Mouse (Mus musculus) lung, embryonic 15.5 days (tissue): Measurements from ENCODE around the gene Lamp1. TPM values are rescaled to one million over a fixed set of nuclear protein-coding genes. Genes with fewer than 3 reads are reported as not detected.
A peak's percentile ranks its signal among the peaks of the same experiment; 100 is the strongest.

Experiments used
- ATAC-seq: fragments of 200-750 bp; cut with Nextera tagmentation; 2 replicates; pipeline ENCODE4 v1.8.0; 2017; ENCODE audit warnings: moderate number of reproducible peaks, borderline replicate concordance; ENCODE audit not compliant: low FRiP score, low TSS enrichment; ENCODE audit errors: extremely low read depth
- H3K27ac ChIP-seq: fragments of 300-500 bp; sonication (generic); 2 replicates; pipeline ENCODE4 v1.5.1; 2015; ENCODE audit warnings: moderate library complexity, mild to moderate bottlenecking, inconsistent platforms
- H3K27me3 ChIP-seq: fragments of 300-500 bp; sonication (generic); 2 replicates; pipeline ENCODE4 v1.6.1; 2015; ENCODE audit warnings: inconsistent platforms
- H3K36me3 ChIP-seq: fragments of 300-500 bp; sonication (generic); 2 replicates; pipeline ENCODE4 v1.6.1; 2015; ENCODE audit warnings: inconsistent platforms
- H3K4me1 ChIP-seq: fragments of 300-500 bp; sonication (generic); 2 replicates; pipeline ENCODE4 v1.6.1; 2015; ENCODE audit warnings: inconsistent platforms
- H3K4me2 ChIP-seq: fragments of 300-500 bp; sonication (generic); 2 replicates; pipeline ENCODE4 v1.6.1; 2015; ENCODE audit warnings: inconsistent platforms, mild to moderate bottlenecking, moderate library complexity
- H3K4me3 ChIP-seq: fragments of 300-500 bp; sonication (generic); 2 replicates; pipeline ENCODE4 v1.5.1; 2015; ENCODE audit warnings: mild to moderate bottlenecking, inconsistent platforms
- H3K9ac ChIP-seq: fragments of 300-500 bp; sonication (generic); 2 replicates; pipeline ENCODE4 v1.6.1; 2015; ENCODE audit warnings: inconsistent platforms
- H3K9me3 ChIP-seq: fragments of 300-500 bp; sonication (generic); 2 replicates; pipeline ENCODE4 v1.6.1; 2016; ENCODE audit warnings: inconsistent platforms
- WGBS: fragments of 180-500 bp; shearing (Covaris S2); methylation state at CpG from one replicate; pipeline ENCODE4 v1.1.7; 2015; 5-methylcytosine and 5-hydroxymethylcytosine counted together
- polyA plus RNA-seq: library from polyadenylated mRNA; unstranded; fragments of >200 nt; fragmentation: Nextera tagmentation; extraction: Ambion mirVana; gene quantifications from 2 replicates; pipeline ENCODE4 v1.2.1, GENCODE M21; 2015

The Lamp1 gene
- polyA plus RNA-seq, 1 experiment from 2014 or later: 321 TPM

- Histone ChIP-seq H3K4me3 (no peak overlapping the region), H3K36me3 (peaks cover 55% of the 10 kb centered on the region), H3K9ac (no peak overlapping the region), H3K9me3 (no peaks in the 10 kb centered on the region), H3K4me1 (no peaks in the 10 kb centered on the region), H3K27me3 (no peaks in the 10 kb centered on the region), H3K4me2 (no peak overlapping the region), H3K27ac (no peak overlapping the region)
- WGBS: 88% methylated on average over 2 of the region's 2 CpGs
- no peak for ATAC-seq
Measured at GRCm38 (mm10) chr8:13148476-13148875, 10.5 kb upstream of the Lamp1 start.

DNA sequence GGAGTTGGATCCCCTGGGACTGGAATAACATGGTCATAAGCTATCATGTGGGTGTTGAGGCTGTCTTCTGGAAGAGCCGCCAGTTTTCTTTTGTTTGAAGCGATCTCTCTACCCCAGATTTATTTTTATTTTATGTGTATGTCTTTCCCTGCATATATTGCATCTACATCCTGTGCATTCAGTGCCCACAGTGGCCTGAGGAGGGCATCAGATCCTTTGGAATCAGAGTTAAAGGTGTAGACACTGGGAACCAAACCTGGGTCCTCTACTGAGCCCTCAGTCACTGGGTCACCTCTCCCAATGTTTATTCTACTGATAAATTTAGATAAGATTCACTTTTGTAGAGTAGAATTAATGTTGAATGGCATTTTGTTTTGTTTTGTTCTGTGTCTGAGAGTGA is 9.7 kb upstream of the Lamp1 start:
- no peaks in the 10 kb centered on the region for H3K4me1 ChIP-seq
- H3K4me2 ChIP-seq: no peak overlapping the region
- no peak overlapping the region for H3K9ac ChIP-seq
- no peak overlapping the region for H3K27ac ChIP-seq
- WGBS: 96% methylated on average over 2 of the region's 2 CpGs
- H3K36me3 ChIP-seq: peaks cover 50% of the 10 kb centered on the region
- no peak for ATAC-seq
- no peak overlapping the region for H3K4me3 ChIP-seq
- no peaks in the 10 kb centered on the region for H3K27me3 ChIP-seq
- no peaks in the 10 kb centered on the region for H3K9me3 ChIP-seq

DNA sequence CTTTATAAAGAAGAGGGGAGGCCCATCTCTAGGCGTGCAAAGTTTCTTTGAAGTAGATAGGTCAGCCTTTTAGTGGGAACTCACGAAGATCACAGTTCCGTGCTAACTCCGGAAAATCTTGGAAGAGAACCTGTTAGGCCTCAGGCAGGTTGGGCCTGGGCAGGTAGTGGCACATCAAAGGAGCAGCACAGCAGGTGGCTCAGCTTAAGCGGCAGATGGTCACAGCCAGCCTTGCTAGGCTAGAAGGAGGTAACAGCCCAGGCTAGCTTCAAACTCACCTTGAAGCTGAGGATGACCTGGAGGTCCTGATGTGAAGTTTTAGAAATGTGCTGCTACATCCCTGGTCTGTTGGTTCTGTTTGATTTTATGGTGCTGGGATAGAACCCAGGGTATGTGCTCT is 9.1 kb upstream of the Lamp1 start:
- no peak for ATAC-seq
- Histone ChIP-seq H3K4me2 (no peak overlapping the region), H3K27ac (no peak overlapping the region), H3K27me3 (no peaks in the 10 kb centered on the region), H3K4me1 (no peaks in the 10 kb centered on the region), H3K4me3 (no peak overlapping the region), H3K9ac (no peak overlapping the region), H3K36me3 (peaks cover 44% of the 10 kb centered on the region), H3K9me3 (no peaks in the 10 kb centered on the region)
- WGBS: 54% methylated on average over 5 of the region's 5 CpGs

- no peak for ATAC-seq
- H3K9ac ChIP-seq: no peak overlapping the region
Measured at GRCm38 (mm10) chr8:13150929-13151328, 8.0 kb upstream of the Lamp1 start.

DNA sequence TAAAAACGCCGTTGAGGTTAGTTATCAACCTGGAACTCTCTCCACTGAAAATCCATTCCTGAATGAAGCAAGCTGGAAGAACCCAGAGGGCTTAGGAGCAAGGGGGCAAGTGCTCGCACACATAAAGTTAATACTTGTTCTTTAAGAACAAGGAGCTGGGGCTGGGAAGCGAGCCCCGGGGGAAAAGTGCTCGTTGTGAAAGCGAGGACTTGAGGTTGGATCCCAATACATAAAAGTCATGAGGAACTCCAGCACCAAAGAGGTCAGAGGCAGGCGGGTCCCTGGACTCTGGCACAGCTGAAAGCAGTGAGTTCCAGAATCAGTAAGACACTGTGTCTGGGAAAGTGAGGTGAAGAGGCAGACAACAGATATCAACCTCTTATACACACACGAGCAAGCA is 4.9 kb upstream of the Lamp1 start:
- H3K27me3 ChIP-seq: no peaks in the 10 kb centered on the region
- H3K4me1 ChIP-seq: 0 out of 2 replicates have a peak, but pooled peaks cover 3% of the 10 kb centered on the region
- WGBS: 75% methylated on average over 9 of the region's 9 CpGs
- no peak overlapping the region for H3K4me2 ChIP-seq
- H3K9me3 ChIP-seq: no peaks in the 10 kb centered on the region
- no peak overlapping the region for H3K27ac ChIP-seq
- peaks cover 8% of the 10 kb centered on the region; the same call in 1 of the 2 replicates for H3K36me3 ChIP-seq
- H3K9ac ChIP-seq: no peak overlapping the region
- no peak overlapping the region for H3K4me3 ChIP-seq
- ATAC-seq: no peak

More at GRCm38 (mm10) chr8:13150929-13151328, 8.0 kb upstream of the Lamp1 start:
- no peak overlapping the region for H3K4me2 ChIP-seq
- H3K27me3 ChIP-seq: no peaks in the 10 kb centered on the region
- WGBS: 92% methylated on average over 2 of the region's 2 CpGs
- H3K9me3 ChIP-seq: no peaks in the 10 kb centered on the region
- no peak overlapping the region for H3K27ac ChIP-seq
- no peak overlapping the region for H3K4me3 ChIP-seq
- peaks cover 34% of the 10 kb centered on the region for H3K36me3 ChIP-seq
- no peaks in the 10 kb centered on the region for H3K4me1 ChIP-seq

DNA sequence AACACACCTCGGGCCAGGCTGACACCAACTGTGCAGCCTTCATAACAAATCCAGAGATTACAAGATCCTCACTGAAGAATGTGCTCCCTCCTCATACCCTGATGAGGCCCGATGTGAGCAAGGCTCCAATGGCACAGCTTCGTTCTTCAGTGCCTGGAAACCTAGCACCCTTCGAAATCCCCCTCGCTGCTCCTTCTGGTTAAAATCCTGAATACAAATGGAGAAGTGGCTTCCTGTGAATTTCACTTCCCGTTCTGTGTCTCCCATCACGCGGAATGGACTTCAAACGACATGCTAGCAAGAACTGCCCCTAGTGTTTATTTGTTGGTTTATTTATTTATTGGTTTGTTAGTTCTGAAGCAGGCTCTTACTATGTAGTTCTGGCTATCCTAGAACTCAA is 3.6 kb upstream of the Lamp1 start:
- Histone ChIP-seq H3K4me1 (peaks cover 10% of the 10 kb centered on the region), H3K27ac (no peak overlapping the region), H3K4me2 (no peak overlapping the region), H3K4me3 (no peak overlapping the region), H3K36me3 (no peaks in the 10 kb centered on the region), H3K9ac (no peak overlapping the region), H3K9me3 (no peaks in the 10 kb centered on the region), H3K27me3 (no peaks in the 10 kb centered on the region)
- WGBS: 70% methylated on average over 9 of the region's 9 CpGs
- ATAC-seq: no peak

- Histone ChIP-seq H3K27ac (no peak overlapping the region), H3K36me3 (no peaks in the 10 kb centered on the region), H3K27me3 (no peaks in the 10 kb centered on the region), H3K4me1 (peaks cover 20% of the 10 kb centered on the region), H3K9me3 (no peaks in the 10 kb centered on the region), H3K4me2 (no peak overlapping the region), H3K9ac (no peak overlapping the region), H3K4me3 (no peak overlapping the region)
- WGBS: 64% methylated on average over 12 of the region's 12 CpGs
- no peak for ATAC-seq
Measured at GRCm38 (mm10) chr8:13156327-13157097, 2.4 kb upstream of the Lamp1 start.

- peaks cover 20% of the 10 kb centered on the region for H3K4me1 ChIP-seq
- H3K9ac ChIP-seq: peak overlapping the region; percentile 88
- peak overlapping the region; percentile 81 for H3K4me2 ChIP-seq
- no peaks in the 10 kb centered on the region for H3K27me3 ChIP-seq
- peak; percentile 63 for ATAC-seq
- no peak overlapping the region for H3K27ac ChIP-seq
- no peaks in the 10 kb centered on the region for H3K36me3 ChIP-seq
- peak overlapping the region; percentile 86 for H3K4me3 ChIP-seq
- WGBS: under 1% methylated on average over 49 of the region's 49 CpGs
- no peaks in the 10 kb centered on the region for H3K9me3 ChIP-seq
Measured at GRCm38 (mm10) chr8:13159377-13159881, 468 bp downstream of the Lamp1 start.

DNA sequence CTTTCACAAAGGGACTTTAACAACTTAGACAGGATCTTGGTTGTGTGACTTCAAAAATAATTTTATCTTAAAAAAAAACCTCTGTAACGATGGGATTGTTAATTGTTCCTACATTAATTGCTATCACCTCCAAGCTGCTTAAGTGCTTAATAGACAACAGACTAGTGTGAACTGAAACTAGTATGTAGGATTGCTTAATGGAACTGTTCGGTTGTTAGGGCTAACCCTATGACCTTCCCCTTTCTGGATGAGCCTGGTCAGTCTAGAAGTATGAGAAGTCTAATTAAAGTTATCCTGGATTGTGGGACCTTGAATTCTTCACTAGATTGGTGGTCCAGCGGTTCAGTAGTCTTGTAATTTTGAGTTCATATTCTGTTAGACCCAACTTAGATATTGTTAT is 1.7 kb downstream of the Lamp1 start:
- 85% methylated on average over 3 of the region's 3 CpGs for WGBS
- H3K27ac ChIP-seq: no peak overlapping the region
- H3K4me1 ChIP-seq: peaks cover 20% of the 10 kb centered on the region
- no peak for ATAC-seq
- peak overlapping the region; percentile 88; the same call in 1 of the 2 replicates for H3K9ac ChIP-seq
- no peaks in the 10 kb centered on the region for H3K27me3 ChIP-seq
- H3K4me3 ChIP-seq: peak overlapping the region; percentile 86; the same call in 1 of the 2 replicates
- no peaks in the 10 kb centered on the region for H3K36me3 ChIP-seq
- peak overlapping the region; percentile 81 for H3K4me2 ChIP-seq
- no peaks in the 10 kb centered on the region for H3K9me3 ChIP-seq

DNA sequence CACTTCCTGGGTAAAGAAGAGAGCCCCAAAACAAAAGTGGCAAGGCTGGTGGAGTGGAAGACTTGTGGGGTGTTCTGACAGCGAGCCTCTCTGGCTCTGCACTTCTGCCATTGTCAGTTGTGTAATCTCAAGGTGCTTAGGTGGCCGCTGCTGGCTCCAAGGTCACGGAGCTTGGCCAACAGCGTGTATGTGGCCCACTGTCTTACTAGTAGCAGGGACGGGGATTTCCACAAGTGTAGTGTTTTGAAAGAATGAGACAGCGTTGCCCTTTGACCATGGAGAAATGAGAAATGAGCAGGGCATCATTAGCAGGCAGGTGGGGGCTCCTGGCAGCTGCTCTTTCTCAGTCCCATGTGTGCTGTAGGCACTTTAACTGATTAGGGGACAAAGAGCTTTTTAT is 3.1 kb downstream of the Lamp1 start:
- WGBS: 80% methylated on average over 6 of the region's 6 CpGs
- no peak for ATAC-seq
- Histone ChIP-seq H3K9me3 (no peaks in the 10 kb centered on the region), H3K36me3 (peaks cover 6% of the 10 kb centered on the region), H3K27ac (no peak overlapping the region), H3K27me3 (no peaks in the 10 kb centered on the region), H3K4me2 (no peak overlapping the region), H3K4me1 (peaks cover 20% of the 10 kb centered on the region), H3K4me3 (no peak overlapping the region), H3K9ac (no peak overlapping the region)

- no peak for ATAC-seq
- no peak overlapping the region for H3K27ac ChIP-seq
- no peaks in the 10 kb centered on the region for H3K27me3 ChIP-seq
- peaks cover 19% of the 10 kb centered on the region for H3K4me1 ChIP-seq
- no peak overlapping the region for H3K9ac ChIP-seq
- H3K9me3 ChIP-seq: no peaks in the 10 kb centered on the region
- no peak overlapping the region for H3K4me3 ChIP-seq
- peaks cover 21% of the 10 kb centered on the region for H3K36me3 ChIP-seq
- H3K4me2 ChIP-seq: no peak overlapping the region
- WGBS: 62% methylated on average over 1 of the region's 1 CpGs
Measured at GRCm38 (mm10) chr8:13163563-13163962, 4.6 kb downstream of the Lamp1 start.

- Histone ChIP-seq H3K4me1 (peaks cover 17% of the 10 kb centered on the region), H3K4me3 (no peak overlapping the region), H3K27ac (no peak overlapping the region), H3K27me3 (no peaks in the 10 kb centered on the region), H3K9me3 (no peaks in the 10 kb centered on the region), H3K4me2 (no peak overlapping the region), H3K36me3 (peaks cover 26% of the 10 kb centered on the region), H3K9ac (no peak overlapping the region)
- no peak for ATAC-seq
- 80% methylated on average over 5 of the region's 5 CpGs for WGBS
Measured at GRCm38 (mm10) chr8:13164361-13164760, 5.4 kb downstream of the Lamp1 start.
